ENCODE assay signal across 8 mouse cellular contexts in genomic region chr5:110544691-110545069, GRCm38 (mm10). TPM values are rescaled to one million over a fixed set of nuclear protein-coding genes. Genes with fewer than 3 reads are reported as not detected.
DNase-seq lines count a peak whose midpoint lies in the region; ATAC-seq and TF ChIP-seq lines count a peak whose summit lies in the region.

No protein-coding gene starts in this region.

- no peak overlapping the region for H3K27ac ChIP-seq in forebrain, embryonic 12.5 days
- no peak overlapping the region for H3K27ac ChIP-seq in limb, embryonic 14.5 days (replicated peaks; ENCODE audit: low read depth, low read length)

- peak overlapping the region; percentile 86 for H3K4me3 ChIP-seq in E14TG2a.4 (replicated peaks; ENCODE audit: low read length)
- H3K4me3 ChIP-seq in forebrain, embryonic 12.5 days (replicated peaks): peak overlapping the region; percentile 46
- peak overlapping the region; percentile 42 for H3K4me3 ChIP-seq in limb, embryonic 14.5 days (replicated peaks; ENCODE audit: low read length)

- 2% methylated on average over 24 of the region's 24 CpGs for WGBS in forebrain, embryonic 12.5 days
- WGBS in limb, embryonic 14.5 days: 4% methylated on average over 23 of the region's 24 CpGs

- peak overlapping the region; percentile 62 for H3K4me2 ChIP-seq in forebrain, embryonic 12.5 days
- H3K4me2 ChIP-seq in limb, embryonic 14.5 days (replicated peaks; ENCODE audit: low read depth, low read length, severe bottlenecking): peak overlapping the region; percentile 73

- no peaks in the 10 kb centered on the region for H3K36me3 ChIP-seq in E14TG2a.4 (ENCODE audit: insufficient read depth, low read length)
- H3K36me3 ChIP-seq in forebrain, embryonic 12.5 days (replicated peaks): no peaks in the 10 kb centered on the region
- no peaks in the 10 kb centered on the region for H3K36me3 ChIP-seq in limb, embryonic 14.5 days (ENCODE audit: control insufficient read depth, insufficient read depth, low read length)

- peak; percentile 38 for DNase-seq in cerebellum, adult 11 months
- no peak for DNase-seq in cerebellum, adult 8-10 months
- DNase-seq in limb, embryonic 14.5 days (ENCODE audit: low spot score): no peak
- no peak for DNase-seq in right cerebral cortex, postnatal 14 days
- no peak for DNase-seq in ovary, adult 18-20 months (ENCODE audit: low spot score)
- no peak for DNase-seq in ovary, postnatal 14 days (ENCODE audit: low spot score)

- no peaks in the 10 kb centered on the region for H3K9me3 ChIP-seq in E14TG2a.4 (ENCODE audit: low read length)
- H3K9me3 ChIP-seq in forebrain, embryonic 12.5 days: no peaks in the 10 kb centered on the region
- H3K9me3 ChIP-seq in limb, embryonic 14.5 days (ENCODE audit: control insufficient read depth, low read length): no peaks in the 10 kb centered on the region

- TF ChIP-seq CTCF in E14TG2a.4 (conservative IDR thresholded peaks at IDR 0.05; ENCODE audit: low read length): no peak

- H3K4me1 ChIP-seq in E14TG2a.4 (replicated peaks; ENCODE audit: low read depth, low read length): peaks cover 41% of the 10 kb centered on the region
- H3K4me1 ChIP-seq in forebrain, embryonic 12.5 days: peaks cover 12% of the 10 kb centered on the region
- 0 out of 2 replicates have a peak, but pooled peaks cover 7% of the 10 kb centered on the region for H3K4me1 ChIP-seq in limb, embryonic 14.5 days (ENCODE audit: control insufficient read depth, insufficient read depth, low read length)

- peak; percentile 23; the same call in 1 of the 2 replicates for ATAC-seq in forebrain, embryonic 12.5 days (ENCODE audit: low FRiP score)
- no peak for ATAC-seq in limb, embryonic 14.5 days (ENCODE audit: low FRiP score, low read depth)

- H3K9ac ChIP-seq in forebrain, embryonic 12.5 days: peak overlapping the region; percentile 49; the same call in 1 of the 2 replicates
- no peak overlapping the region for H3K9ac ChIP-seq in limb, embryonic 14.5 days (ENCODE audit: low read depth, low read length, severe bottlenecking)

- TF ChIP-seq POLR2A in limb, embryonic 14.5 days (IDR thresholded peaks at IDR 0.05; ENCODE audit: borderline replicate concordance, extremely low read depth, insufficient read depth, insufficient read length): no peak

- peaks cover 68% of the 10 kb centered on the region for H3K27me3 ChIP-seq in E14TG2a.4 (ENCODE audit: insufficient read depth, low read length)
- H3K27me3 ChIP-seq in forebrain, embryonic 12.5 days: peaks cover 69% of the 10 kb centered on the region
- peaks cover 38% of the 10 kb centered on the region for H3K27me3 ChIP-seq in limb, embryonic 14.5 days (ENCODE audit: control insufficient read depth, insufficient read depth, low read length)

RNA-seq across cellular contexts. Expression of gene Galnt9, which starts 0.5 kb away (rescaled TPM):
- polyA plus RNA-seq in forebrain, embryonic 12.5 days (2016; fragmentation: Nextera tagmentation; extraction: Ambion mirVana): 3.6 and 6.0 TPM in 2 replicates
- polyA plus RNA-seq in limb, embryonic 14.5 days (2012; rRNA removed): 1.7 and 2.3 TPM in 2 replicates
- polyA plus RNA-seq in limb, embryonic 14.5 days (2014; fragmentation: Nextera tagmentation; extraction: Ambion mirVana): 2.0 and 2.6 TPM in 2 replicates
